Mouse (Mus musculus) neural tube, embryonic 13.5 days (tissue): ENCODE results near the gene Tnr. TPM values are rescaled to one million over a fixed set of nuclear protein-coding genes. Genes with fewer than 3 reads are reported as not detected.

Source experiments
- ATAC-seq: fragments of 200-750 bp; cut with Nextera tagmentation; 2 replicates; pipeline ENCODE4 v1.8.0; 2017; ENCODE audit warnings: low read depth, mild to moderate bottlenecking, moderate TSS enrichment, moderate library complexity
- H3K27ac ChIP-seq: fragments of 300-500 bp; sonication (generic); replicated peaks from 2 replicates; pipeline ENCODE4 v1.5.1; 2015; ENCODE audit warnings: moderate library complexity, mild to moderate bottlenecking, inconsistent platforms
- H3K27me3 ChIP-seq: fragments of 300-500 bp; sonication (generic); 2 replicates; pipeline ENCODE4 v1.6.1; 2015; ENCODE audit warnings: mild to moderate bottlenecking, inconsistent platforms
- H3K36me3 ChIP-seq: fragments of 300-500 bp; sonication (generic); 2 replicates; pipeline ENCODE4 v1.6.1; 2015; ENCODE audit warnings: mild to moderate bottlenecking, inconsistent platforms
- H3K4me1 ChIP-seq: fragments of 300-500 bp; sonication (generic); replicated peaks from 2 replicates; pipeline ENCODE4 v1.6.1; 2015; ENCODE audit warnings: inconsistent platforms
- H3K4me2 ChIP-seq: fragments of 300-500 bp; sonication (generic); 2 replicates; pipeline ENCODE4 v1.6.1; 2015; ENCODE audit warnings: inconsistent platforms, mild to moderate bottlenecking, moderate library complexity
- H3K4me3 ChIP-seq: fragments of 300-500 bp; sonication (generic); 2 replicates; pipeline ENCODE4 v1.5.1; 2015; ENCODE audit warnings: mild to moderate bottlenecking, inconsistent platforms
- H3K9ac ChIP-seq: fragments of 300-500 bp; sonication (generic); 2 replicates; pipeline ENCODE4 v1.6.1; 2015; ENCODE audit warnings: moderate library complexity, mild to moderate bottlenecking, inconsistent platforms
- H3K9me3 ChIP-seq: fragments of 300-500 bp; sonication (generic); 2 replicates; pipeline ENCODE4 v1.6.1; 2016; ENCODE audit warnings: inconsistent platforms
- WGBS: fragments of 180-500 bp; shearing (Covaris S2); methylation state at CpG from one replicate; pipeline ENCODE4 v1.1.7; 2015; 5-methylcytosine and 5-hydroxymethylcytosine counted together
- polyA plus RNA-seq: library from polyadenylated mRNA; unstranded; fragments of >200 nt; fragmentation: Nextera tagmentation; extraction: Ambion mirVana; gene quantifications from 2 replicates; pipeline ENCODE4 v1.2.1, GENCODE M21; 2015

Tnr gene
- polyA plus RNA-seq, 1 experiment from 2014 or later, result 2.4 TPM

DNA sequence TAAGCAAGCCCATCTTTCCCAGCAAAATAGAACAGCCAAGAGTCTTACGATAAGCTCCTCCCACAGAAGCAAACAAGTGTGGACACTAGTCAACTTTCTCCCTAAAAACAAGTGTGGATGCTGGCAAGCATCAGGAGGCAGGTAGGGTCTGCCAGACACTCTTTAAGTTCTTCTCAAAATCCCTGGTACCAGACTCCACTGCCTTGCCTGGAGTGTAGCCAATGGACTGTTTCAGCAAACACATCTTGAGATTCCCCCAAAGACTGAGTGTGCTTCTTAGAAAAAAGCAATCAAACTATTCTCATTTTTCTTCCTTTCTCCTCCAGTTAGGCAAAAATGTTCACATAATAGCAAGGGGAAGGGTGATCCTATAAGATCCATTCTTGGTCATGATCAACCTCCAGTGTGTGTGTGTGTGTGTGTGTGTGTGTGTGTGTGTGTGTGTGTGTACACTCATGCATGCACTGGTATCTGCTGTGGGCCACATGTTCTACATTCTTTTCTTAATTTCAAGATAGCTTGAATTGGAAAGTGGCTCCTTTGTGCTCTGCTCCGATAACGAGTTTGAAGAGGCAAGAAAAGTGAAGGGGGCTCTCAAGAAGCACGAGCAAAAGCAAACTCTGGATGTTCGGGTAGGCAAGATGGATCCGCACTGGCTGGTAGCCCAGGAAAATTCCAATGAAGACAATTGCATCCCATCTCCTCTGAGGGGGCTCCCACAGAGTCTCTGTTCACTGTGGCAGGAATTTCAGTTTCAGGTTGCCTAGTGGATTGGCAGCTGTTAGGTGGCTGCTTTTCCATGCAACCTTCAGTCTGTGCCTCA lies 346.3 kb downstream of the Tnr start:
- H3K36me3 ChIP-seq, result no peaks in the 10 kb centered on the region
- no peaks in the 10 kb centered on the region for H3K27me3 ChIP-seq
- no peak for ATAC-seq
- H3K4me1 ChIP-seq, result peaks cover 4% of the 10 kb centered on the region
- no peak overlapping the region for H3K9ac ChIP-seq
- no peak overlapping the region for H3K4me3 ChIP-seq
- 87% methylated on average over 6 of the region's 6 CpGs for WGBS
- H3K27ac ChIP-seq, result no peak overlapping the region
- no peaks in the 10 kb centered on the region for H3K9me3 ChIP-seq
- H3K4me2 ChIP-seq, result no peak overlapping the region

DNA sequence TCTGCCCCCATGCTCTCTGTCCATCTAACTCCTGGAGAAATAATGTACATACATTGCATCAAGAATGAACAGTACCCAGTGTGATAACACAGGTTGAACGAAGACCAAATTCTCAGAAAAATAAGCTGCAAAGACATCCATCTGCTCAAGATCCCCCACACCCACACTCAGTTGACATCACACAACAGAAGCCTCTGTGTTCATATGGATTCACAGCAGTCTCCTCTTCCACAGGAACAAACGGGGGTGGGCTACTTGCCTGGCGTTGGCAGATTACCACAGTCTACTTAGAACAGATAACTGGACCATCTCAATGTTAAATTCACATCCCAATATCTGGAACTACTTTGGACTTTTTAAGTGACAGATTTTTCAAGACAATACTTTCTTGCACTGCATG lies 349.3 kb downstream of the Tnr start:
- Histone ChIP-seq H3K4me3 (no peak overlapping the region), H3K9me3 (no peaks in the 10 kb centered on the region), H3K4me2 (no peak overlapping the region), H3K4me1 (no peaks in the 10 kb centered on the region), H3K36me3 (no peaks in the 10 kb centered on the region), H3K27ac (no peak overlapping the region), H3K9ac (no peak overlapping the region), H3K27me3 (no peaks in the 10 kb centered on the region)
- no peak for ATAC-seq
- 81% methylated on average over 3 of the region's 3 CpGs for WGBS

- Histone ChIP-seq H3K4me2 (no peak overlapping the region), H3K27me3 (peaks cover 10% of the 10 kb centered on the region; the same call in 1 of the 2 replicates), H3K9me3 (no peaks in the 10 kb centered on the region), H3K27ac (no peak overlapping the region), H3K36me3 (no peaks in the 10 kb centered on the region), H3K4me3 (no peak overlapping the region), H3K9ac (no peak overlapping the region), H3K4me1 (no peaks in the 10 kb centered on the region)
- no peak for ATAC-seq
- 52% methylated on average over 3 of the region's 3 CpGs for WGBS
These were observed 355.1 kb downstream of the Tnr start for GRCm38 (mm10) chr1:159878681-159879080.

GRCm38 (mm10) chr1:159879866-159880265 lies 356.3 kb downstream of the Tnr start:
- no peak overlapping the region for H3K4me2 ChIP-seq
- H3K36me3 ChIP-seq, result no peaks in the 10 kb centered on the region
- no peak overlapping the region for H3K27ac ChIP-seq
- no peak overlapping the region for H3K4me3 ChIP-seq
- H3K9me3 ChIP-seq, result no peaks in the 10 kb centered on the region
- no peak overlapping the region for H3K9ac ChIP-seq
- H3K27me3 ChIP-seq, result peaks cover 10% of the 10 kb centered on the region; the same call in 1 of the 2 replicates
- H3K4me1 ChIP-seq, result no peaks in the 10 kb centered on the region
- ATAC-seq, result no peak
- WGBS, result 87% methylated on average over 4 of the region's 4 CpGs

DNA sequence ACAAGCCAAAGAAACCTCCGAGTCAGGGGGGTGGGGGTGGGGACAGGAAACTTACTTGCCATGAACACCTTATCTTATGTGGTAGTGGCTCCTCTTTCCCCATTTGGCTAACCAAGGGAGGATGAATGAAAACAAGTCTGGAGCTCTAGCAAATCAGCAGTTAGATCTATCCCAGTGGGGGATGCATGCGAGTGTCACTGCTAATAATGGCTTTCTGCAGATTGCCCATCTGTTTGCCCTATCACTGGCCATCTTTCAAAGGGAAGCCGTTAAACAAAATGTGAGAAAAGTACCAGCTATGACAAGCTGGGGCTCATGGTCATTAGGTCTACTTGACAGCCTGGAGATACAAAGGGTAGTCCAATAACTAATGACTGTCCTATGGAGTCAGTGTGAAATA lies 361.9 kb downstream of the Tnr start:
- 48% methylated on average over 3 of the region's 3 CpGs for WGBS
- H3K4me2 ChIP-seq, result no peak overlapping the region
- H3K27me3 ChIP-seq, result no peaks in the 10 kb centered on the region
- H3K27ac ChIP-seq, result no peak overlapping the region
- H3K36me3 ChIP-seq, result no peaks in the 10 kb centered on the region
- no peak for ATAC-seq
- H3K9me3 ChIP-seq, result no peaks in the 10 kb centered on the region
- H3K4me3 ChIP-seq, result no peak overlapping the region
- H3K9ac ChIP-seq, result no peak overlapping the region
- no peaks in the 10 kb centered on the region for H3K4me1 ChIP-seq

DNA sequence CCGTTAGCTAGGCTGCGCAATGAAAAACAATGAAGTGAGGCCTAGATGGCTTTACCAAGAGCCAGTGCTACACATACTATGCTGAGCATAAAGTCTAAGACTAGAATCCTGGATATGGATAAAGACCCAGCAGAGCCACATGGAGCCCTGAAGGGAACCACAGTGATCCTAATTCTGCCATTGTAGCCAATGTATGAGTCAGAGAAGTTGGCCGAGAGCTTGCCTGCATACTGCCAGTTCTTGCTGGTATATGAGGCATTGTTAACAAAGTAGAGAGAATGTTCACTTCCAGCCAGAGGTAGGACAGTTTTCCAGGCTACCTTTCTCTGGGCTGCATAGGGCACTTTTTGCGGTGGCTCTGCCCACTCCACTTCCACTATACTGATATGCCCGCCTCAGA lies 365.0 kb downstream of the Tnr start:
- WGBS, result 96% methylated on average over 5 of the region's 5 CpGs
- Histone ChIP-seq H3K4me1 (no peaks in the 10 kb centered on the region), H3K27me3 (no peaks in the 10 kb centered on the region), H3K36me3 (no peaks in the 10 kb centered on the region), H3K9ac (no peak overlapping the region), H3K9me3 (no peaks in the 10 kb centered on the region), H3K4me2 (no peak overlapping the region), H3K27ac (no peak overlapping the region), H3K4me3 (no peak overlapping the region)
- ATAC-seq, result no peak

DNA sequence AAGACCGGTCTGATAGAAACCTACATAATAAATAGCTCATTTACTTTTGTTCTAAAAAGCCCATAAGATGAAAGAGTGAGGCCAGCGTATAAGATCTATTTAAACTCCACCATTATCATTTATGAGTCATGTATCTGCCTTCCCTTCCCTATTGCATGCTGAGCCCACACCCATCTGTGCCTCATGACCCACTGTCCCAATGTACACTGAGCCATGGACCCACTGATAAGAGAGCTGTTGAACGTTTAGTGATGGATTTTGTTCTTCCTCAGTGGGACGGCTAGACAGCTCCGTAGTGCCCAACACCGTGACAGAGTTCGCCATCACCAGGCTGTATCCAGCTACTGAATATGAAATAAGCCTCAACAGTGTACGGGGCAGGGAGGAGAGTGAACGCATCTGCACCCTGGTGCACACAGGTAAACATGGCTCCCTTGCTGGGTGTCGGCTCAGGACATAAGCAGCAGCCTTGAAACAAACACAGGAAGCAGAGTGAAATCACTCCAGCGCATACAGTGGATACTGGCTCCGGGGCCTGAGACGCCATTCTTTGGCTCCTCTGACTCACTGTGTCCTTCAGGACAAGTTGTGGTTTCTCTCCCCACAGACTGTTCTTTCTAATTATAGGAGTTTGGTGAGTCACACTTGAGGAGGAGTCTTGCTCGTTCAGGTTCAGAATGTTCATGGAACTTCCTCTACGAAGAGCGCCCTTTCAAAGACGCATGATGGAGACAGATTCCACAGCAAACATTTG lies 365.6 kb downstream of the Tnr start:
- Histone ChIP-seq H3K36me3 (no peaks in the 10 kb centered on the region), H3K9ac (no peak overlapping the region), H3K27me3 (no peaks in the 10 kb centered on the region), H3K9me3 (no peaks in the 10 kb centered on the region), H3K4me1 (no peaks in the 10 kb centered on the region), H3K4me2 (no peak overlapping the region), H3K27ac (no peak overlapping the region), H3K4me3 (no peak overlapping the region)
- 93% methylated on average over 17 of the region's 17 CpGs for WGBS
- no peak for ATAC-seq

DNA sequence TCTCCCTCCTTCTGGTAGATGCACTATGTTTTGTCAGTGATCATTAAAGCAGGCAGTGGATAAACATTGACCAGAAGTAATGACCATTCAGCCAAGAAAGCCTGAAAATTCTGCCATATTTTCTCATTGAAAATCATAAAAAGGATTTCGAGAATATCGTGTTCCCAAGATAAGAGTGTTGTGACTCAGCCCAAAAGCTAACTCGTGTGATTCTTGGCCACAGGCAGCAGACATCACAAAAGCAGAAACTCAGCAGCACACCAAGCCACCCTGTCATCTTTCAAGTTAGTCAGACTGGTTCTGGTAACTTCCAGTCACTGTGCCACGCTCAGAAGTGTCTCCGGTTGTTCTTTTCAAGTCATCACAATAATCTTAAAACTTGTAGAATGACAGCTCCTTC lies 367.0 kb downstream of the Tnr start:
- Histone ChIP-seq H3K4me2 (no peak overlapping the region), H3K9ac (no peak overlapping the region), H3K27ac (no peak overlapping the region), H3K4me1 (no peaks in the 10 kb centered on the region), H3K36me3 (no peaks in the 10 kb centered on the region), H3K27me3 (no peaks in the 10 kb centered on the region), H3K4me3 (no peak overlapping the region), H3K9me3 (no peaks in the 10 kb centered on the region)
- WGBS, result 86% methylated on average over 5 of the region's 5 CpGs
- no peak for ATAC-seq

DNA sequence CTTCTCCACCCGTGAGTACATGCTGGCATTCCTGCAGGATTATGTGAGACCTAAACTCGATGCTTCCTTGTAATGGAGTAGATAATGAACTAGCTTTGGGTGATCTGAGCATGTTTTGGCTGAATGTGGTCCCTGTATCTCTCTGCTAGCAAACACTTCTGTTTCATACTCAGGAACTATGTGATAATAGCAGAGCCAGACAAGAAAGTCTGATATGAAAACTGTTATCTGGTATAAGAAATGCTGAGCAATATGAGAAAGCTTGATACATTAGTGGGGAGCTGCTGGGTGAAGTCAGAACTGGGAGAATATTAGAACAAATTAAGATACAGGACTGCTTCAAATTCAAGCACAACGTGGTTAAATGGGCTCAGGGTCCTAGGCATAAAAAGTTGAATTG lies 371.5 kb downstream of the Tnr start:
- no peaks in the 10 kb centered on the region for H3K27me3 ChIP-seq
- no peak overlapping the region for H3K4me2 ChIP-seq
- H3K9me3 ChIP-seq, result no peaks in the 10 kb centered on the region
- H3K4me1 ChIP-seq, result no peaks in the 10 kb centered on the region
- 74% methylated on average over 3 of the region's 3 CpGs for WGBS
- no peak overlapping the region for H3K9ac ChIP-seq
- ATAC-seq, result no peak
- H3K36me3 ChIP-seq, result no peaks in the 10 kb centered on the region
- H3K4me3 ChIP-seq, result no peak overlapping the region
- H3K27ac ChIP-seq, result no peak overlapping the region

DNA sequence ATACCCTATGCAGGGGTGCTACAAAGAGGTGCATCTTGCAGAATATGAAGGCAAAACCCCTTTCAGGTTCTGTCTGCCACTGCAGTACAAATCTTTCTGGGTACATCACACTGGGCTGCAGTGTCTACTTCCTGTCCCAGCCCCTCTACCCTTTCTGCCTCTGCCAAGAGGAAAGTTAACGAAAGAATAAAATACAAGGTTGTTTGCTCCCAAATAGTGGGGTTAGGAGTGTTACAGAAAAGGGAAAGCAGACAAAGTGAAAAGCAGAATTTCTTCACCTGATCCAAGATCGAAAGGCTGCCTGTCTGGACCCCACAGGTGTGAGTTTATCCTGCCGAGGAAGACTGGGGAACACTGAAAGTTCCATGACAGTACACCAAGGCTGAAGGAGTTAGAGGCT lies 376.4 kb downstream of the Tnr start:
- no peak overlapping the region for H3K4me3 ChIP-seq
- no peaks in the 10 kb centered on the region for H3K36me3 ChIP-seq
- no peak for ATAC-seq
- no peaks in the 10 kb centered on the region for H3K27me3 ChIP-seq
- H3K9me3 ChIP-seq, result no peaks in the 10 kb centered on the region
- H3K4me2 ChIP-seq, result no peak overlapping the region
- 79% methylated on average over 3 of the region's 3 CpGs for WGBS
- H3K27ac ChIP-seq, result no peak overlapping the region
- peaks cover 17% of the 10 kb centered on the region for H3K4me1 ChIP-seq
- H3K9ac ChIP-seq, result no peak overlapping the region

- peak overlapping the region; percentile 70; the same call in 1 of the 2 replicates for H3K27ac ChIP-seq
- ATAC-seq, result peak; percentile 51; the same call in 1 of the 2 replicates
These were observed 377.1 kb downstream of the Tnr start for GRCm38 (mm10) chr1:159900639-159901038.

DNA sequence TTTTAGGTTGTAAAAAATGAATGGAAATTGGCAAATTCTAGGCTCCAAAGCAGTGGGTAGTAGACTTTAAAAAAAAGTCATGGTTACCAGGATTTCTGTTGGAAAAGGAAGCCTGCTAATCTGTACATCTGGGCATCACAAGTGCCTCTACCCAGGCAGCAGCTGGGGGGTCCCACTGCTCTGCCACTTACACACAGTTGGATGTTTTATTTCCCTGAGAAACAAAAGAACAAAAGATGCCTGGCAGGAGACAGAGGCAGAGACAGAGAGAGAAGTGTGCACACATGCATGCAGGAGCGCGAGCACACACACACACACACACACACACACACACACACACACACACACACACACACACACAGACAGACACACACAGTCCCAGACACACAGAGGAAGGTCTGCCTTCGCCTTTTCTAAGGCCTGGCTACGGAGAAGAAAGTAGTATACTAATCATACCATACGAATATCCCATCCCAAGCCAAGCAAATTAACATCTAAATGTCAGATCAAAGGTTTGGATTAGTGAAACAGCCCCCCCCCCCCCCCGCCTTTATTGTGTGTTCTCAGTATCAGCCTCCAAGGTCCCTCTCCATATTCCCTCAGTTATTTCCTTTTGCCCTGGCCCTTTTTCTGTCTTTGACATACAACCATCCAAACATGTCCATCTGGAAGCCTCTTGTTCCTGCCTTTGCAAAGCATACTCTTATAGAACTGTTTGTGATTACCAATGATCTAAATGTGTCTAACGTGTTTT lies 378.0 kb downstream of the Tnr start:
- Histone ChIP-seq H3K9me3 (no peaks in the 10 kb centered on the region), H3K4me1 (peaks cover 17% of the 10 kb centered on the region), H3K4me2 (no peak overlapping the region), H3K36me3 (no peaks in the 10 kb centered on the region), H3K4me3 (no peak overlapping the region), H3K9ac (no peak overlapping the region), H3K27me3 (no peaks in the 10 kb centered on the region), H3K27ac (peak overlapping the region; percentile 70)
- ATAC-seq, result peak; percentile 89
- WGBS, result 38% methylated on average over 7 of the region's 7 CpGs

More at GRCm38 (mm10) chr1:159900639-159901038, 377.1 kb downstream of the Tnr start:
- Histone ChIP-seq H3K27me3 (no peaks in the 10 kb centered on the region), H3K4me3 (no peak overlapping the region), H3K9me3 (no peaks in the 10 kb centered on the region), H3K4me1 (peaks cover 17% of the 10 kb centered on the region), H3K36me3 (no peaks in the 10 kb centered on the region), H3K4me2 (no peak overlapping the region), H3K9ac (no peak overlapping the region)
- 43% methylated on average over 3 of the region's 3 CpGs for WGBS
